Mouse (Mus musculus) CH12.LX (cell line): ENCODE measurements around the gene Hist1h3e.

Experiments used
- ELF1 ChIP-seq: IDR thresholded peaks from 2 replicates; pipeline ENCODE4 v1.6.1; 2014; ENCODE audit warnings: low read depth, mild to moderate bottlenecking, inconsistent platforms, low read length, improper control_type of control experiment
- MAZ ChIP-seq: IDR thresholded peaks from 2 replicates; pipeline ENCODE4 v1.6.1; 2012; ENCODE audit warnings: low read depth, mild to moderate bottlenecking, inconsistent platforms, low read length, improper control_type of control experiment, moderate library complexity
- UBTF ChIP-seq: IDR thresholded peaks from 2 replicates; pipeline ENCODE4 v1.6.1; 2012; ENCODE audit warnings: low read depth, mild to moderate bottlenecking, inconsistent platforms, low read length, improper control_type of control experiment, moderate library complexity

DNA sequence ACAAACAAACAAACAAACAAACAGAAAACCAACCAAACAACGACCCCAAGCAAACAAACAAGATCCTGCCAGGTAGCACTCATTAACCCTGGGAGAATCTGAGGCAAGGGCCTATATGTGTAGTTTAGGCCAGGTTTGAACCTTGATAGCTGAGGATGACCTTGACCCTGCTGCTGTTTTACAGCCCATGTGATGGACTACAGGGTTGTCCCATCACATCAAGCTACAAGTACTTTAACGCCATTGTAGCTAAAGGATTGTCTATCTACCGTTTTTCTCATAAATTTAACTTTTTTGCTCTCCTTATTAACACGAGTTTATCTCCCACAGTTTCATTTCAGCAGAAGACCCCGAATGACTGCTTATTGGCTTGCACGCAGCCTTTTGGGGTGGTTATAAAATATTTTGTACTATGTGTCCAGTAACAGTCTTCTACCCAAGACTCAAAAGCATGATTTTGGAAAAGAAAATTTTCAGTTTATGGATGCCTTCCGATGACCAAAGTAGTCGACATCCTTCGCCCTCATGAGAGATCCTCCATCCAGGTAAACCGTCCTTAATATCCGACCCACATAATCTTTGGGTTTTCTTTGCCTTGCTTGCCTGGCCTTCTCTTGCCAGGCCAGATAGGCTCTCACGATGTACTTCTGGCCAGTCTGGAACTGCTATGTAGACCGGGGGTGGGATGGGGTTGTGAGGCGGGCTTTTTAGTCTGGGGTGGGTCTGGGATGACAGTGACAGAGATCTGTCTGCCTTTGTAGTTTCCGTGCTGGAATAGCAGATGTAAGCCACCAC lies 46.1 kb downstream of the Hist1h3e start:
- TF ChIP-seq UBTF: no peak
- TF ChIP-seq ELF1: no peak
- TF ChIP-seq MAZ: no peak
